Mouse (Mus musculus) megakaryocyte-erythroid progenitor cell, adult 5-6 weeks (primary cell): ENCODE measurements at regions not wholly inside any gene's neighbourhood (a gene's known extent, or its start where the extent isn't known, plus 50 kb on each side); places are given as distances from the start of the nearest gene placed in this dataset.

Experiments used
- ATAC-seq: replicated peaks from 2 replicates; pipeline ENCODE4 v1.8.0; 2016; ENCODE audit warnings: mild to moderate bottlenecking, inconsistent platforms; ENCODE audit not compliant: severe bottlenecking, poor library complexity, low FRiP score, low TSS enrichment

- 0 out of 2 replicates have a peak, but pooled peaks have one; percentile 55 for ATAC-seq
These were observed 178.3 kb downstream of the Pten start for GRCm38 (mm10) chr19:32935638-32936037.

GRCm38 (mm10) chr19:32937591-32937990, 180.3 kb downstream of the Pten start:
- no peak for ATAC-seq

- no peak for ATAC-seq
These were observed 182.4 kb downstream of the Pten start for GRCm38 (mm10) chr19:32939692-32940091.

GRCm38 (mm10) chr19:32940806-32941205, 183.5 kb downstream of the Pten start:
- ATAC-seq = no peak

GRCm38 (mm10) chr19:32943594-32944230, 186.4 kb downstream of the Pten start:
- ATAC-seq = no peak

GRCm38 (mm10) chr19:32947081-32947855, 190.0 kb downstream of the Pten start:
- ATAC-seq = no peak

- no peak for ATAC-seq
These were observed 193.0 kb downstream of the Pten start for GRCm38 (mm10) chr19:32950252-32950651.

- ATAC-seq = no peak
These were observed 193.5 kb downstream of the Pten start for GRCm38 (mm10) chr19:32950794-32951193.

GRCm38 (mm10) chr19:32952425-32952824, 195.1 kb downstream of the Pten start:
- ATAC-seq = no peak

GRCm38 (mm10) chr19:32952928-32953687, 195.8 kb downstream of the Pten start:
- no peak for ATAC-seq

GRCm38 (mm10) chr19:32954001-32954605, 196.8 kb downstream of the Pten start:
- peak; percentile 78 for ATAC-seq

GRCm38 (mm10) chr19:32954942-32955341, 197.6 kb downstream of the Pten start:
- no peak for ATAC-seq

GRCm38 (mm10) chr19:32956143-32956915, 199.0 kb downstream of the Pten start:
- no peak for ATAC-seq

GRCm38 (mm10) chr19:32956916-32957558, 199.7 kb downstream of the Pten start:
- ATAC-seq = peak; percentile 63

GRCm38 (mm10) chr19:32958276-32958675, 201.0 kb downstream of the Pten start:
- no peak for ATAC-seq

- no peak for ATAC-seq
These were observed 201.5 kb downstream of the Pten start for GRCm38 (mm10) chr19:32958791-32959190.

GRCm38 (mm10) chr19:32959844-32960195, 202.5 kb downstream of the Pten start:
- ATAC-seq = no peak

- no peak for ATAC-seq
These were observed 203.1 kb downstream of the Pten start for GRCm38 (mm10) chr19:32960196-32960947.
